In the genomic region with DNA sequence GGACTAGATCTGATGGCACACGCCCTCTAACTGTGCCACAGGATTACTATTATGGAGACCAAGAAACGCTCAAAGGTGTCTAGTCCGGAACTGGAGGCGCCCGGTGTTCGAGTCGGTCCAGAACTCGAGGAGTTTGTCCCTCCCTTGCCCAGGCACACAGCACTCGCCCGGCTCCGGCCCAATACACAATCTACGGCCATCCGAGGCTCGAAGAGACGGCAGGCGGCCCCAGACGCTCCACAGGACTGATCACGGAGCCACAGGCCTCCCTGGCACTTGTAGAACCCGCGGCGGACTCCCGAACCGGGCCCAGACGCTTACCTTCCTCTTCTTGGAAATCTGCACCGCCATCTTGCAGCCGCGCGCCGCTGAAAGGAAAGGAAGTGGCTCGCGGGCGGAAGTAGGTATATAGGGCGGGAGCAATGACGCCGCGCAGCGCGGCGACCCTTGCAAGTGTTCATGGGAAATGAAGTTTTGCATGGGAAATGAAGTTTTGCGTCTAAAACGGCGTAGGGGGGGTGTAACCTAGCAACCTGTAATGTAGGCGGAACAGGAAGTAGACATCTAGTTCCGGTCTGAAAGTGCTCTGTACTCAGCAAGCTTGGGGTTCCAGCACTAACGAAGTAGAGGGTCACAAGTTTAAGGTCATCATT, we compare ENCODE assay signal across 8 mouse cellular contexts. TPM values are rescaled to one million over a fixed set of nuclear protein-coding genes. Genes with fewer than 3 reads are reported as not detected.
DNase-seq lines count a peak whose midpoint lies in the region; ATAC-seq lines count a peak whose summit lies in the region.

TSS of gene Rps3 (minus strand) at position 468 of the 653 bp plus-strand sequence.

- peaks cover 14% of the 10 kb centered on the region for H3K4me1 ChIP-seq in forebrain, embryonic 14.5 days (ENCODE audit: control insufficient read depth, insufficient read depth, low read length)
- peaks cover 47% of the 10 kb centered on the region for H3K4me1 ChIP-seq in neural tube, embryonic 15.5 days

- peaks cover 41% of the 10 kb centered on the region for H3K36me3 ChIP-seq in forebrain, embryonic 14.5 days (ENCODE audit: control insufficient read depth, insufficient read depth, low read length)
- peaks cover 38% of the 10 kb centered on the region for H3K36me3 ChIP-seq in neural tube, embryonic 15.5 days

- no peaks in the 10 kb centered on the region for H3K9me3 ChIP-seq in forebrain, embryonic 14.5 days (replicated peaks; ENCODE audit: control insufficient read depth, low read length)
- H3K9me3 ChIP-seq in neural tube, embryonic 15.5 days (replicated peaks), result no peaks in the 10 kb centered on the region

- intact Hi-C loops in heart, postnatal 14 days (cut with DNase I), result loop anchor here (2.0 kb wide), 1 partner anchor 15 kb away; no protein-coding TSS in a partner anchor

- peak within 1 kb of the TSS; percentile 73 for H3K9ac ChIP-seq in forebrain, embryonic 14.5 days (ENCODE audit: low read length)
- H3K9ac ChIP-seq in neural tube, embryonic 15.5 days (replicated peaks), result peak within 1 kb of the TSS; percentile 69

- peak; percentile 99 for DNase-seq in ES-CJ7 (ENCODE audit: low read depth, low spot score)
- DNase-seq in cerebellum, adult 11 months, result peak; percentile 90
- DNase-seq in forebrain, embryonic 14.5 days (ENCODE audit: low spot score), result peak; percentile 99
- DNase-seq in heart, postnatal 14 days, result peak; percentile 89 to 94
- peak; percentile 97 for DNase-seq in layer of hippocampus, adult 11-12 months (ENCODE audit: low spot score)
- peak; percentile 96 to 97 for DNase-seq in lung, adult 18-20 months
- peak; percentile 96 for DNase-seq in testis, postnatal 14 days (ENCODE audit: low spot score)

- H3K4me3 ChIP-seq in forebrain, embryonic 14.5 days (ENCODE audit: low read depth, low read length), result peak within 1 kb of the TSS; percentile 64
- peak within 1 kb of the TSS; percentile 73 for H3K4me3 ChIP-seq in neural tube, embryonic 15.5 days (replicated peaks)

- under 1% methylated on average over 45 of the region's 45 CpGs for WGBS in forebrain, embryonic 14.5 days
- WGBS in neural tube, embryonic 15.5 days, result under 1% methylated on average over 45 of the region's 45 CpGs

- peak within 1 kb of the TSS; percentile 77 for H3K27ac ChIP-seq in forebrain, embryonic 14.5 days (ENCODE audit: low read depth, low read length)
- H3K27ac ChIP-seq in neural tube, embryonic 15.5 days (replicated peaks), result peak within 1 kb of the TSS; percentile 92

- peak within 1 kb of the TSS; percentile 92 for H3K4me2 ChIP-seq in forebrain, embryonic 14.5 days (ENCODE audit: low read length)
- H3K4me2 ChIP-seq in neural tube, embryonic 15.5 days, result peak within 1 kb of the TSS; percentile 78

- ATAC-seq in forebrain, embryonic 14.5 days, result peak; percentile 98
- ATAC-seq in neural tube, embryonic 15.5 days (ENCODE audit: low FRiP score), result peak; percentile 95

- H3K27me3 ChIP-seq in forebrain, embryonic 14.5 days (replicated peaks; ENCODE audit: control insufficient read depth, insufficient read depth, low read length), result no peaks in the 10 kb centered on the region
- H3K27me3 ChIP-seq in neural tube, embryonic 15.5 days (replicated peaks), result peaks cover 10% of the 10 kb centered on the region; the same call in 1 of the 2 replicates

RNA-seq across cellular contexts. Expression of gene Rps3, which starts in this region (rescaled TPM):
- 577 and 687 TPM in 2 replicates for polyA plus RNA-seq in forebrain, embryonic 14.5 days (2014; fragmentation: Nextera tagmentation; extraction: Ambion mirVana)
- total RNA-seq in heart, postnatal 14 days (2021), result 100 to 1,000 TPM; 289 to 327 TPM
- 412 and 499 TPM in 2 replicates for polyA plus RNA-seq in neural tube, embryonic 15.5 days (2015; fragmentation: Nextera tagmentation; extraction: Ambion mirVana)

Comparison
In these comparisons a context has a peak if more than half of its experiments do, and no peak if none do; other contexts are left out.
1. Peak in every context shown above with its lines: DNase-seq, ATAC-seq, H3K4me3 ChIP-seq and H3K27ac ChIP-seq.